Mouse (Mus musculus) midbrain, embryonic 15.5 days (tissue): Measurements from ENCODE around the gene Ppfibp1. TPM values are rescaled to one million over a fixed set of nuclear protein-coding genes. Genes with fewer than 3 reads are reported as not detected.
A peak's percentile ranks its signal among the peaks of the same experiment; 100 is the strongest.

ENCODE experiments used
- ATAC-seq: fragments of 200-750 bp; cut with Nextera tagmentation; replicated peaks from 2 replicates; pipeline ENCODE4 v1.8.0; 2017; ENCODE audit warnings: moderate TSS enrichment
- H3K27ac ChIP-seq: fragments of 300-500 bp; sonication (generic); 2 replicates; pipeline ENCODE4 v1.5.1; 2015; ENCODE audit warnings: mild to moderate bottlenecking, inconsistent platforms
- H3K27me3 ChIP-seq: fragments of 300-500 bp; sonication (generic); replicated peaks from 2 replicates; pipeline ENCODE4 v1.6.1; 2015; ENCODE audit warnings: inconsistent platforms
- H3K36me3 ChIP-seq: fragments of 300-500 bp; sonication (generic); replicated peaks from 2 replicates; pipeline ENCODE4 v1.6.1; 2015; ENCODE audit warnings: inconsistent platforms
- H3K4me1 ChIP-seq: fragments of 300-500 bp; sonication (generic); 2 replicates; pipeline ENCODE4 v1.6.1; 2015; ENCODE audit warnings: inconsistent platforms
- H3K4me2 ChIP-seq: fragments of 300-500 bp; sonication (generic); 2 replicates; pipeline ENCODE4 v1.6.1; 2015; ENCODE audit warnings: inconsistent platforms, mild to moderate bottlenecking, moderate library complexity
- H3K4me3 ChIP-seq: fragments of 300-500 bp; sonication (generic); 2 replicates; pipeline ENCODE4 v1.5.1; 2015; ENCODE audit warnings: mild to moderate bottlenecking, inconsistent platforms
- H3K9ac ChIP-seq: fragments of 300-500 bp; sonication (generic); 2 replicates; pipeline ENCODE4 v1.6.1; 2015; ENCODE audit warnings: mild to moderate bottlenecking, inconsistent platforms
- H3K9me3 ChIP-seq: fragments of 300-500 bp; sonication (generic); 2 replicates; pipeline ENCODE4 v1.6.1; 2016; ENCODE audit warnings: inconsistent platforms
- WGBS: fragments of 180-500 bp; shearing (Covaris S2); methylation state at CpG from one replicate; pipeline ENCODE4 v1.1.7; 2015; ENCODE audit warnings: mixed read lengths; 5-methylcytosine and 5-hydroxymethylcytosine counted together
- polyA plus RNA-seq: library from polyadenylated mRNA; unstranded; fragments of >200 nt; fragmentation: Nextera tagmentation; extraction: Ambion mirVana; gene quantifications from 2 replicates; pipeline ENCODE4 v1.2.1, GENCODE M21; 2015

Ppfibp1 gene
- polyA plus RNA-seq, 1 experiment from 2014 or later: 17.8 TPM

DNA sequence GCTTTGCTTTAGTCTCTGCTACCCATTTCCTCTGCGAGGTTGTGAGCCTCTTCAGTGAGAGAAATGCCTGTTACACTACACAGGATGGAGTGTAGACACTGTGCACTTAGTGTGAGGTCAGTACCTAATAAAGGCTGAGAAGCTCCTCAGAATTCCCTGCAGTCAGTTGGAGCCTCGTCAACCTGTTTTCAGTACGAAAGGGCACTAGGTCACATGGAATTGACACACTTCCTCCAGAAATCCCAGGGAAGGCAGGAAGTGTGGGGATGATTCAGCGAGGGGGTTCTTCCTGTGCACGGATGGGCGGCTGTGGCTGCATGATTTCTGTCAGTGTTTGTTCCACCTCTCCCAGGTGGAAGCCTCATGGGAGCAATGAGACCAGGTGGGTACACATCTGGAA, 44.8 kb downstream of the Ppfibp1 start:
- Histone ChIP-seq H3K27me3 (no peaks in the 10 kb centered on the region), H3K4me1 (no peaks in the 10 kb centered on the region), H3K4me3 (no peak overlapping the region), H3K27ac (no peak overlapping the region), H3K9me3 (no peaks in the 10 kb centered on the region), H3K9ac (no peak overlapping the region), H3K36me3 (no peaks in the 10 kb centered on the region), H3K4me2 (no peak overlapping the region)
- 78% methylated on average over 6 of the region's 6 CpGs for WGBS
- no peak for ATAC-seq

DNA sequence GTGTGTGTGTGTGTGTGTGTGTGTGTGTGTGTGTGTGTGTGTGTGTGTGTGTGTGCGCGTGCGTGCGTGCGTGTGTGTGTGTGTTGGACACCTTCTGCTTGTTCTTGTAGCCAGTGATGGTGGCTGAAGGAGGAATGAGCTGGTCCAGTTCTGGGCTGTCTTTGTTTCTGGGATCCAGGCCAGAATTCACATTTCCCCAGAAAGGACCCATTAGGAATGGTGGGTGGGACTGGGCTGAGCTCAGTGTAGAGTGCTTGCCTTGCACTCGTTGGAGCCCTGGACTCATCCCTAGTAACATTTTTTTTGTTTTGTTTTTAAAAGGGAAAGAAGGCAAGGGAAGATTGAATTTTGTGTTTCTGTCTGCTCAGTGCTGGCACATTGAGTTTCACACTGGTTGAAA, 47.7 kb downstream of the Ppfibp1 start:
- Histone ChIP-seq H3K4me1 (no peaks in the 10 kb centered on the region), H3K9me3 (no peaks in the 10 kb centered on the region), H3K4me2 (no peak overlapping the region), H3K27ac (no peak overlapping the region), H3K36me3 (no peaks in the 10 kb centered on the region), H3K27me3 (no peaks in the 10 kb centered on the region), H3K4me3 (no peak overlapping the region), H3K9ac (no peak overlapping the region)
- WGBS: 84% methylated on average over 6 of the region's 6 CpGs
- ATAC-seq: no peak

DNA sequence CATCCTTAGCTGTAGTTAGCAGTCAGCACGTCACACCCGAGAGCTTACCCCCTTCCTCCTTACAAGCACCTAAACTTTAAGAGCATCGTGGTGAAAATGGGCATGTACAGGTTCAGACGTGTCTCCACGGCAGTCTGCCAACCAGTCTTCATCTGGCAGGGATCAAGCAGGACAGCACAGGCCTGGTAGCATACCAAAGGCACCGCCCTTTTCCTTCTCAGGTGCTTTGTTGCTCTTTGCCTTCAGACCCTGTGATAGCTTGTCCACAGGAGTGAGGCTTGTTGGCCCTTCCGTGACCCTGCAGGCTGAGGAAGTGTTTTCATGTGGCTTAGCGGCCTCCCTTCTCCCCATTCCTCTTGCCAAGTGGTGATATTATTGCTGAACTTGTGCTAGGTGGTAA, 50.7 kb downstream of the Ppfibp1 start:
- Histone ChIP-seq H3K27me3 (no peaks in the 10 kb centered on the region), H3K9ac (no peak overlapping the region), H3K4me1 (no peaks in the 10 kb centered on the region), H3K4me3 (no peak overlapping the region), H3K4me2 (no peak overlapping the region), H3K9me3 (no peaks in the 10 kb centered on the region), H3K36me3 (no peaks in the 10 kb centered on the region), H3K27ac (no peak overlapping the region)
- WGBS: 92% methylated on average over 8 of the region's 8 CpGs
- ATAC-seq: no peak

DNA sequence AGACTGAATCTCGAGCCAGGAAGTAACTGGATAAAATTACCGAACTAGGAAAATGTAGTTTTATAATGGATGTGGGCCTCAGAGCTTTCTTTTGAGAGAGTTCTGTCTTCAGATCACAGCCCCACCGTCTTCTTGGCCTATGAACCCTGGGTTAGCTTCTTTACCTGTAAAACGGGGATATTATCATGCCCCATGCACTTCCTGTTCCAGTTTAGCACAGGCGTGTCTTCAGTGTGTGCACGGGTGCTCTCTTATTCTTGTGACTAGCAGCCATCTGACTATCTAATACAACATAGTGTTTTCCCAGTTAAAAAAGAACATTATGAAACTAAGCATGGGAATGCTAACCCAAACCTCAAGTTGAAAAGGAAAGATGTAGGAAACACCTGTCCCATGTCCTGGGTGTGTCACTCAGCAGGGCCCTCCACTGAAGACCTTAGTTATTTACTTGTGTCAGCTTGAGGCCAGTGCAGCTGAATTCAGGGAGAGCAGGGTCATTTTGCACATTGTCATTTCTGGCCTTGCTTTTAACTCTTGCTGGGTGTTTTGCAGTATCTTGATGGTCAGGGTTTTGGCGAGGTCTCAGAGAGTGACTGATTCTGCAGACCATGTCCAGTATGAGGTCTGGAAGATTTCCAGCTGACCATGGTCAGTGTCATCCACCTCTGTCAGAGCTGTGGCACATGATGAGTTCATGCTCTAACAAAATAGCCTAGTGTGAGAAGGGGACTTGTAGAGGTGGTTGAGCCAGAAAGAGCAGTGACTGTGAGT, 53.4 kb downstream of the Ppfibp1 start:
- H3K4me3 ChIP-seq: no peak overlapping the region
- H3K4me1 ChIP-seq: no peaks in the 10 kb centered on the region
- no peaks in the 10 kb centered on the region for H3K9me3 ChIP-seq
- H3K9ac ChIP-seq: no peak overlapping the region
- no peak overlapping the region for H3K27ac ChIP-seq
- WGBS: 90% methylated on average over 7 of the region's 7 CpGs
- no peak for ATAC-seq
- no peaks in the 10 kb centered on the region for H3K27me3 ChIP-seq
- H3K36me3 ChIP-seq: no peaks in the 10 kb centered on the region
- H3K4me2 ChIP-seq: no peak overlapping the region

DNA sequence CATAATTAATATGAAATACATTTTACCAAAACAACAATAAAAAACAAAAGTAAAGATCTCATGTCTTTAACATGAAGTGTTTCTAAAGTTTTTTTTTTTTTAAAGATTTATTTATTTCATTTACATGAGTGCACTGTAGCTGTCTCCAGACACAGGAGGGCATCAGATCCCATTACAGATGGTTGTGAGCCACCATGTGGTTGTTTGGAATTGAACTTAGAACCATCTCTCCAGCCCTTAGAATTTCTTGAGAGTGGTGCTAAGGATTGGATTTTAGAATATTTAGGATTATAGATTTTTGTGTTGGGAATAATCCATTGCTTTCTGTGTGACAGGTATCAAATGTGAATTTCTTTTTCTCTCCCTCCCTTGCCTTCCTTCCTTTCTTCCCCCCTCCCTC, 55.7 kb downstream of the Ppfibp1 start:
- no peak overlapping the region for H3K9ac ChIP-seq
- H3K27ac ChIP-seq: no peak overlapping the region
- no peaks in the 10 kb centered on the region for H3K36me3 ChIP-seq
- H3K9me3 ChIP-seq: no peaks in the 10 kb centered on the region
- no peak overlapping the region for H3K4me2 ChIP-seq
- no peak for ATAC-seq
- H3K27me3 ChIP-seq: no peaks in the 10 kb centered on the region
- H3K4me1 ChIP-seq: no peaks in the 10 kb centered on the region
- no peak overlapping the region for H3K4me3 ChIP-seq

DNA sequence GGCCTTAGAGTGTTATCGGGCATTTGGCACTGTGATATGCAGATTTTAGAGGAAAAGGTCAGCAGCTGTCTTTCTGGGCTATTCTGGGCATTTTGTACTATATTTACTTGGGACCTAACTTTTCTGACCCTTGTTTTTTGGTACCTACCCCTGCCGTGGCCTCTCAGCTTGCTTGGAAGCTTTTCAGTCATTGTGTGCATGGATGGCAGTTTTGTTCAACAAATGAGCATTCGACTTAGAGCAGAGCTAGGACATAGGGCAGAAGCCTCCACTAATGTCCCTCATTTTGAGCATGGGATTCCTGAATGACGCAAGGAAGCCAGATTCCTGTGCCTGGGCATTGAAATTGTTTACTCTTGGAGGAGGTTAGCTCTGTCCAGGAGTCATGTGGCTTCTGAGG, 56.5 kb downstream of the Ppfibp1 start:
- Histone ChIP-seq H3K36me3 (no peaks in the 10 kb centered on the region), H3K27ac (no peak overlapping the region), H3K4me3 (no peak overlapping the region), H3K4me1 (no peaks in the 10 kb centered on the region), H3K27me3 (no peaks in the 10 kb centered on the region), H3K4me2 (no peak overlapping the region), H3K9ac (no peak overlapping the region), H3K9me3 (no peaks in the 10 kb centered on the region)
- 59% methylated on average over 4 of the region's 4 CpGs for WGBS
- no peak for ATAC-seq

DNA sequence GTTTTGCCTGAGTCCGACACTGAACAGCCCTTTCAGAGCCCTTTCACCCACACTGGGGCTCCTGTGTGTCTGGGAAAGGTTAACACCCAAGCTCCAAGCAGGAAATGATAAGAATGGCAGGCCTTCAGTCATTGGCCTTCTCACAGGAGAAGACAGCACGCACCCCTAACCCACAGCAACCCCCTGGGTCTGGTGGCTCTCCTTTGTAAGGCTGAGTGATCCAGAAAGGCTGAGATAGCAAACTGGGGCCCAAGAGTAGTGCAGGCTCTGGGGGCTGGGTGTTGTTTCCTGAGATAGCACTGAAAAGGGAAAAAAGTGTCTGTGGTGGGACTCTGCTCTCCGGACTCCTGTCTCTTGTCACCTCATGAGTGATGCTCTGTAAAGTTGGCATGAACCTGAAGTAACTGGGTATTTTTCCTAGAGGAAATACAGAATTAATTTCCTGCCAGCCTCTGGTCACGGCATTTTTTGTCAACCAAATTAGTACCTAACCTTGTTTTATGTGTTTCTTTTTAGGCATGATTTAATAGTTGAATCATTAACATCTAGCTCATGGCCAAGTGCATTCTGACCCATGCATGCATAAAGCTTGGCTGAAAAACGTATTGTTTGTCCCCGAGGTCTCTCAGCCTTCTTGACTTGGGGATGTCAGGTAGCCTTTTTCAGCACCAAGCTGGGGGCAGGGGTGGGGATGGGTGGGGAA, 58.2 kb downstream of the Ppfibp1 start:
- no peak for ATAC-seq
- WGBS: 86% methylated on average over 6 of the region's 6 CpGs
- H3K9ac ChIP-seq: no peak overlapping the region
- no peaks in the 10 kb centered on the region for H3K27me3 ChIP-seq
- H3K4me1 ChIP-seq: peaks cover 7% of the 10 kb centered on the region
- H3K36me3 ChIP-seq: no peaks in the 10 kb centered on the region
- H3K9me3 ChIP-seq: no peaks in the 10 kb centered on the region
- H3K4me3 ChIP-seq: no peak overlapping the region
- H3K4me2 ChIP-seq: no peak overlapping the region
- H3K27ac ChIP-seq: no peak overlapping the region

DNA sequence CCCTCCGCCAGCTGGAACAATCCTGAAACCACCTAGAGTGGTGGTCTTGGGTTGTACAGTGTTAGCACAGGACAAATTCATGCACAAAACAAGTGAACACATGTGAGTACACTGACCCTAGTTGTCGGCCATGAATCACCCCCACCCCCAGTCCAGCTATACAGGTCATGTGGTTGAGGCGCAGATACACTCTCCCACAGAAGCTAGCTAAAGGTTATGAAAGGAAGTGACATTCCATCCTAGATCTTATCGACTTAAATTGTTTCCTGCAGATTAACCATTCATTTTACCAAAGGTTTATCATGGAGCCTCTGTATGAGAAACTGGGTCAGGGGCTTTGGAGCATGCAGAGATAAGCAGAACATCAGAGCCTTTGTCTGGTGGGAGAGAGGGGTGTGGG, 58.9 kb downstream of the Ppfibp1 start:
- Histone ChIP-seq H3K4me1 (peaks cover 7% of the 10 kb centered on the region), H3K9ac (no peak overlapping the region), H3K4me3 (no peak overlapping the region), H3K9me3 (no peaks in the 10 kb centered on the region), H3K27ac (no peak overlapping the region), H3K36me3 (no peaks in the 10 kb centered on the region), H3K27me3 (no peaks in the 10 kb centered on the region), H3K4me2 (no peak overlapping the region)
- WGBS: 71% methylated on average over 4 of the region's 4 CpGs
- 0 out of 2 replicates have a peak, but pooled peaks have one; percentile 9 for ATAC-seq

DNA sequence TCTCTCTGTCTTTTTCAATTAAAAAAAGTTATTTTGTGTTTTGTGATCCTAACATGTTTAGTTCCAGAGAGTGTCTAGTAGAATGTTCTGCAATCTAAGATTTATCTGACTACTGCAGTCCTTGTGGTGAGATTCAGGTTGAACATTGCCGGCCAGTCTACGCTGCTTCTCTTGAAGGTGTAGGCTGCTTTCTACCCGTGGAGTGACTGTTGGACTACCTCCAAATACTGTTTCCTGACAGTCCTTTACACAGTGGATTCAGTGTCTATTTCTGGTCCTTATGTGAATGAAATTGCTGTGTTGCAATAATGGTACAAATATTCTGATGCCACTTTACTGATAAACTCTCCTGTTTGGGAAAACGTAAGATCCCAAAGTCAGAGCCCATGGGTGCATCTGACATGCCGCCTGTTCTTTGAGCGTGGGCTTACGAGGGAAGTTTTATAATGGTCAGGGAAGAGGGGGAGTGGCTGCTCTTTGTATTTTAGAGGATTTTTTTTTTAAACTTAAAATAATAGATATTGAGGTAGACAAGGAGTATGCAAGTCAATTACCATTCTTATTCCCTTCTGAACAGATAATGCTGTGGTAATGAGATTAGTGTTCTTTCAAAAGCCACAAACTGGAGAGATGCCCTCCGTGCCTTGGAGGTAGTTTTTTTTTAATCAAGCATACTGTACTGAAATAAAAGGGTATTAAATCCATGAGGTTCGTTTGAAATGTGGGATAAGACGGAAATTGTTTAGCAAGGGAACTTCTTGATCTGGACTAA, 61.6 kb downstream of the Ppfibp1 start:
- peaks cover 7% of the 10 kb centered on the region for H3K4me1 ChIP-seq
- H3K36me3 ChIP-seq: no peaks in the 10 kb centered on the region
- no peak for ATAC-seq
- H3K9ac ChIP-seq: no peak overlapping the region
- H3K27me3 ChIP-seq: no peaks in the 10 kb centered on the region
- no peak overlapping the region for H3K4me2 ChIP-seq
- H3K4me3 ChIP-seq: no peak overlapping the region
- H3K9me3 ChIP-seq: no peaks in the 10 kb centered on the region
- H3K27ac ChIP-seq: no peak overlapping the region
- WGBS: 24% methylated on average over 10 of the region's 10 CpGs

DNA sequence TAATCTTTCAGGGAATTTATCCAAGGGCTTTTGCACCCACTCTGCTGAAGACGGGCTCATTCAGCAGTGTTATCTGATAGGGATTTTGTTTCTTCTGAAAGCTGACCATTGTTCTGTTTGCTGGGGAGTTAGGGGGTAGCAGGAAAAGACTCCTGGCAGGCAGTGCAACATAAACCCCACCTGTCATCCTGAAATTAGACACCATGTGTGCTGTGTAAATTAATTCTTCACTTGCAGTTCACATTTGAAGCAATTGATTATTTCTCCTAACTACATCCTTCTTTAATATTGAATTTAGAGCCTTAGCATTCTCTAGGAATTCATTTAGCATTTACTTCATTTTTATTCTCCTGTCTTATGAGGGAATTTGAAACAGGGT, 62.2 kb downstream of the Ppfibp1 start:
- Histone ChIP-seq H3K9me3 (no peaks in the 10 kb centered on the region), H3K4me3 (no peak overlapping the region), H3K4me2 (no peak overlapping the region), H3K4me1 (peaks cover 7% of the 10 kb centered on the region), H3K36me3 (no peaks in the 10 kb centered on the region), H3K9ac (no peak overlapping the region), H3K27ac (no peak overlapping the region), H3K27me3 (no peaks in the 10 kb centered on the region)
- WGBS: 7% methylated on average over 1 of the region's 1 CpGs
- no peak for ATAC-seq

DNA sequence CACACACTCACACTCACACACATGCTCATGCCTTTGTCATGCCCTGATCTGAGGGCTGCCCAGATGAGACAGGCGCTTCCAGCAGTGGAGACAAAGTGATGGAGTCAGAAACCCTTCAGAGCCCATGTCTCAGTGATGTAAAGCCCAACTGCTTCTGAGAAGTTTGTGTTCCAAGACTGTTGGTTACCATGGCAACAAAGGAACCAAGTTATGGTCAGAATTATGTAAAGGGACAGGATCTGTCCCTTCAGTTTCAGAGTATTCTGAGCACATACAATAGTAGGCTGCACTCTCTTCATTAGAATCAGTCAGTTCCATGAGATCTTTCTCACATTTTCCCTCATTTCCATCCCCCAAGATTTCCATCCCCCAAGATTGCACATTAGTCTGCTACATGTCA, 66.0 kb downstream of the Ppfibp1 start, which contains the start of gene 1700034J05Rik:
Gene 1700034J05Rik (minus strand): TSS at position 165 of the 400 bp plus-strand sequence.
- 89% methylated on average over 1 of the region's 1 CpGs for WGBS
- H3K4me3 ChIP-seq: no peak within 1 kb of the TSS
- no peak within 1 kb of the TSS for H3K27ac ChIP-seq
- no peaks in the 10 kb centered on the region for H3K27me3 ChIP-seq
- H3K4me2 ChIP-seq: no peak within 1 kb of the TSS
- no peaks in the 10 kb centered on the region for H3K36me3 ChIP-seq
- H3K9ac ChIP-seq: no peak within 1 kb of the TSS
- H3K9me3 ChIP-seq: no peaks in the 10 kb centered on the region
- peaks cover 7% of the 10 kb centered on the region for H3K4me1 ChIP-seq
- ATAC-seq: peak; percentile 48

DNA sequence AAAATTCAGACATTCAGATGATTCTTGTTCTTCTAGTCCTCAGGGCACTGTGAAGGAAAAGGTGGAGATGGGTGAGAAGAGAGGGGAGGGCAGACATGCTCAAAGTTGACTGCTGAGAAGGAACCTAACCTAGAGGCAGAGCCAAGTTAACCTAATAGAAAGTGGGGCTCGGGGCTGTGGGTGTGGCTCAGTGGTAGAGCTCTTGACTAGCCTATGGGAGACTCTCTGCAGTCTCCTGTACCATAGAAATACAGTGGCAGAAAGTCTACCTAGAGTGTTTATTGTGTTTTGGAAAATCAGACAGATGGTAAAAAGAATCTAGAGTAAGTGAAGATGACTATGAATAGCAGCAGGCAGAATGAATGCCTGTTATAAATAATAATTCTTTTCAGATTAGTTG, 67.2 kb downstream of the Ppfibp1 start:
- Histone ChIP-seq H3K4me3 (no peak overlapping the region), H3K27ac (no peak overlapping the region), H3K27me3 (no peaks in the 10 kb centered on the region), H3K9me3 (no peaks in the 10 kb centered on the region), H3K4me2 (no peak overlapping the region), H3K36me3 (no peaks in the 10 kb centered on the region), H3K9ac (no peak overlapping the region), H3K4me1 (peaks cover 3% of the 10 kb centered on the region)
- 82% methylated on average over 1 of the region's 1 CpGs for WGBS
- ATAC-seq: no peak
